Mouse (Mus musculus) G1E (cell line): ENCODE data around the gene Vps39.

ENCODE experiments used
- CTCF ChIP-seq: IDR thresholded peaks from 2 replicates; pipeline ENCODE4 v1.5.1; 2012; ENCODE audit warnings: low read depth, low read length, inconsistent platforms, mixed read lengths
- GATA1 ChIP-seq: IDR thresholded peaks from 2 replicates; pipeline ENCODE4 v1.6.1; 2012; ENCODE audit warnings: borderline replicate concordance, low read length, inconsistent platforms, mixed read lengths
- TAL1 ChIP-seq: conservative IDR thresholded peaks from 2 replicates; pipeline ENCODE4 v1.6.1; 2012; ENCODE audit warnings: low read depth, low read length, inconsistent platforms, mixed read lengths

DNA sequence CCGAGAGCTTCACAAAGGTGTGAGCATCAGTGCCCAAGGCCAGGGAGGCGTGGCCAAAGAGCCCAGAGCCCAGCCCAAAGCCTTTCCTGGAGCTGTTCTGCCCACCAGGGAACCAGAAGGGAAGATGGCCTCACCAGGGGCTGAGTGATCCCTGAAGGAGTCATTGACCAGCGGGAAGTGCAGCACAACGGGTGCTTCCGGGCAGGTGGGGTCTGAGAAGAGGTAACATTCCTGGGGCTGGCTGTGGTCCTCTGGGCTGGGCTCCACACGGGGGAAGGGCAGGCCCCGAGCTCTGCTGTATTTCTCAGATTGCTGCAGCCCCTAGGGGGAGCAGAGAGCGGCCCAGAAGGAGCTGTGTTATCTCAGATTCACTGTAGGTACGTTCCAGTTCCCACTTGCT, 84.3 kb downstream of the Vps39 start:
- TF ChIP-seq CTCF = no peak
- TF ChIP-seq GATA1 = no peak
- no peak for TF ChIP-seq TAL1
